Mouse (Mus musculus) lung, postnatal 14 days (tissue): ENCODE data around the gene Gata3.

Experiments
- DNase-seq: peaks from one replicate; pipeline ENCODE4 v3.0.0; 2021

Gene Gata3

DNA sequence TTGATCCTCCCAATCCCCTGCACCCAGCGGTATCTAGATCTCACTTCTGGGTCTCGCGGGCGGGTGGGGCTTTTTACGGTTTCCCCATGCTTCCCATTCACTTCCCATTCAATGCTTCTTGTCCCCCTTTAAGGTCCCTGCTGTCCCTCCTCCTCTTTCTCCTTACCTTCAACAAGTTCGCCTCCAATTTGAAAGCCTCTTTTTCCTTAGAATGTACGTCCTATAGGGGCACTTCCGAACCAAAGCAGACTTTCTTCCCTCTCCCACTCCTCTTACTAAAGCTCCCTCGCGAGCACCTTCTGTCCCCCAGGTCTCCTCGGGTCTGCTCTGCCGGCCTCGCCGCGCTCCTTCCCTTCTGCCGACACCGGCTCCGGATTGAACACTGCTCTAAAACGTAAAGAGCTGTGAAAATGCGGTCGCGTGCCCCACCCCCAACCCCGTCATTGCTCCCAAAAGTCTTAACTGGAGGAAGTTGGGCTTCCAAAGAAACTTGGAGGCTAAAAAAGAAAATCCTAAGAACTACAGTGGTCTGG lies at the start of gene Gata3:
Gata3 (minus strand) TSS at position 384 of the 533 bp plus-strand sequence.
- no peak for DNase-seq

DNA sequence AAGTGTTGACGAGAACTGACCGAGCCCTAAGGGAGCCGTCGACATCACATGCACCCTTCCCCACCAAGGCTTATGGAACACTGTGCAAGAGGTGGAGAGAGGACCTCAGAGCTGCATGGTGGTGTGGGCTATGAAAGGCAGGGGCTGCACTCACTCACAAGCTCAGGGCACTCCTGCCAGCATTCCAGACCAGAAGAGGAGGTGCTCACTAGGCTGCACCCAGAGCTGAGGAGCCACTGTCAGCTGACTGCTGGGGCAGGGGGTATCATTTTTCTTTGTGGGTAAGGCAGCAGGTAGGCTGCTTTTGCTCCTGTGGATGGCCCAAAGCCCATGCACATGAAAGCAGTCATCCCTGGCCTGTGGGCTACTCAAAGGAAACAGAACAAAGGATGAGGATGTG lies 49.4 kb upstream of the Gata3 start:
- DNase-seq = no peak

DNA sequence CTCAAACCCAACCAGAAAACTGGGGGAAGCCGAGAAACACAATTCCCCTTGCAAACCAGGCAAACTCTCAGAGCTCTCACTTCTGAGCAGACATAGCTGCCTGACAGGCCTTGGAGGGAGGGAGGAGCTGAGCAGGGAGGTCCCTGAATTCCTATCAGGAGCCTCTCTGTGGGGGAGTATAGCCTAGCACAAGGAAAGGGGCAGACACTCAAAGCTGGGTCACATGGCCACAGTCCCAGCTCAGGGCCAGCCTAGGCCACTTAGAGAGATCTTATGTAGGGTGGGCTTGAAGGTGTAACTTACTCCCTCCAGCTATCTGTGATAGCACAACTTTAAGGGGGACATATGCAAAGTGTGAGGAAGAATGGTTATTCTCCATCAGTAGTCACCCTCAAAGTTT lies 46.1 kb upstream of the Gata3 start:
- DNase-seq = no peak

DNA sequence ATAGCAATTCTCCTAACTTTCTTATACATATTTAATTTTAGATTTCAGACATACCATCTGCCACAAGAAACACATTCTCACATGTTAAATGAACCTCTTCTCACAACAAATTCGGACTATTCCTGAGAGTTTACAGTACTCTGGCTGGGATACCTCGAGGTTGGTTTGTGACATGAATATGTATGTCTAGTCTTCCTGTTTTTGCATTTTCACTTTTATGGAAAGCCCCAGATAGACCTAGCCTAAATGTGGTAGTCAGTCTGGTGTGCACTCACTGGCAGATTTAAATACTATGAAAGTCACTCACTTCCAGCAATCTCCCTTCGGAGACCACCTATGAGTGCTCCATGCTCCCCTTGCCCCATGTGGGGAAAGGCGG lies 37.1 kb upstream of the Gata3 start:
- DNase-seq = no peak

DNA sequence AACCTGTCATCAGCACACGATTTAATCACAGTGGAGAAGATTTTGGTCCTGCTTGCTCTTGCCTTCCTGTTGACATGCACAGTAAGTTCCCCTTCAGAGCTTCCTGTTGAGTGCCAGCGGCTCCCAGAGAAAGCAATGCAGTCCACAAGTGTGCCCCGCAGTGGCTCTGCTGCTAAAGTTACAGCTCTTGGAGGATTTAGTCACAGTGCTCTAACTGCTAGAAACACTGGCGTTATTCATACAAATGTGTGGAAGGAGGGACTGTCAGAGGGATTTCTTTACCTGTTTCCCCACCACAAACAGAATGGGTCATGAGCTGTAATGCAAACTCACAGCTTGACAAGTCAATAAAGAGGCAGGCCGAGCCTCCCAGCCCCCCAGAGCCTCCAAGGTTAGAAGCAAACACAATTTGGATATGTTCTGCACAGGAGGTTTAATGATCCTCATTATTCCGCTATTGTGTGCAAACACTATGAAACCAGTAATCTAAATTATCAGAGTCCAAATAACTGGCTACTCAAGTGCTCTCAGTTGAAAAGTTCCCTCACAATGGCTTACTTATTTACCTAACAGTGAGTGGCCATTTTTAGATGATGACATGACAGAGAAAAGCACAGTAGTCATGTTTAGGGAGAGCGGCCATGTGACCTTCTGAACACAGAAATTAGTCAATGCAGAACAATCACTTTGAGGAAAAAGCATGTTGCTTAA lies 36.5 kb upstream of the Gata3 start:
- DNase-seq = no peak

DNA sequence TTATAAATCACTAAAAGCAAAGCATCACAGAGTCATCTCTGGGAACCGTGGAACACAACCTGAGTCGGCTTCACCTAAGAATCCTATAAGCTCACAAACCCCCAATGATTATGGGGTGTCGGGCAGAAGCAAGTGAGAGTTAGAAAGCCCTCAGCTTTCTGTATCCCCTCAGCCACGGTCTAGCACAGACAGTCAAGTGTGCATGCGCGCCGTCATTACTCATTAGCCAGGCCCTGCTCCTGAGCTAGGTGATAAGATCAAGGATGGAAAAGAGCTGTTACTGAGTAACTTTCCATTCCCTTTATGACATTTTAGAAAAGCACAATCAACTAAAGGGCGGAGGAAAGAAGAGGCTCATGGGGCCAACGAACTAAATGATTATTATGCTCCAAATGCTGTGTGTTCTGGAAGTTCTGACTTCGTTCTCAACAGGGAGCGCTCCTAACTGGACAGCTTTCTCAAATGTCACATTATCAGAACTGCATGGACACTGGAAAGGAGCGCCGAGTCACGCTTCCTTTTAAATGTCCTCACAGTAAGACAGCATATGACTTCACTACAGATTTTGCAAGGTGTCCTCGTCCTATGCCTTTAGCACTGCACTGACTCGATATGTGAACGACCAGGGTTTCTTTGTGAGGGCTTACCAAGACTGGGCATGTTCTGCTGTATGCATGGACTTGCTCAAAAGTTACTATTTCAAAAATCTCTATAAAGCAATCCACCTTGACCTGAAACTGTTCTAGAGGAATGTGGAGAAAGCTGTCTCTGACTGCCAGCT lies 29.0 kb upstream of the Gata3 start:
- no peak for DNase-seq

DNA sequence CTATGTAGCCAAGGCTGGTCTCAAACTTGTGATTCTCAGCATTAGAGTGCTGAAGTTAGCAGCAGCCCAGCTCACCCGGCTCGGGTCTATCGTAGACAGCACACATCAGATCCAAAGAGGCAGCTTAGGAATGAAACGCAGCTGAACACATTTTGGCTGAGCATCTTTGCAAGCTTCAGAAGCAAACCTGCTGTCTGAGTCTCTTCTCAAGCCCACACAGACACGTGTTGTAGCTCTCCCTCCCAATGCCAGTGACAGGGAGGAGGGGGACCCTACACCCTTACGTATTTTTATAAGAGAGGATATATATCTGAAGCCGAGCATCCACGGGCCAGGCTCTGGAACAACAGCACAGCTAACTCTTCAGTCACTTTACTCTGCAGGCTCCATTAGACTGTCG lies 27.8 kb upstream of the Gata3 start:
- no peak for DNase-seq

DNA sequence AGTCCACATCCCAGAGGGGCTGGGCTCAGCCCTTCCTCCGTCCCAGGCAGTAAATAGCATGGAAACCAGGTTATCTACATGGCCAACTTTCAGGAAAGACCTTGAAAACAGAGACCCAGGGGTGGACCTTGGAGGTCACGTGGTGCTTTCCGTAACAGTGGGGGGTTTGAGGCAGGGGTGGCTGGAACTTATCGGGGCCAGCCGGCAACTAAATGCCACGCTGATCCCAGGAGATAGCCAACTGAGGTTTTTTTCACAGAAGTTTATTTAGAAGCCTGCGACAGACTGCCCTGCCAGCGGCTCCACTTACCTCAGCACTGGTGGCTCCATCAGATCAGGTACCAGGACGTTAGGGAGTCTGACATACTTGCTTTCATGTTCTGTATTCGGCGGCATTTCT lies 16.2 kb upstream of the Gata3 start:
- DNase-seq = no peak

DNA sequence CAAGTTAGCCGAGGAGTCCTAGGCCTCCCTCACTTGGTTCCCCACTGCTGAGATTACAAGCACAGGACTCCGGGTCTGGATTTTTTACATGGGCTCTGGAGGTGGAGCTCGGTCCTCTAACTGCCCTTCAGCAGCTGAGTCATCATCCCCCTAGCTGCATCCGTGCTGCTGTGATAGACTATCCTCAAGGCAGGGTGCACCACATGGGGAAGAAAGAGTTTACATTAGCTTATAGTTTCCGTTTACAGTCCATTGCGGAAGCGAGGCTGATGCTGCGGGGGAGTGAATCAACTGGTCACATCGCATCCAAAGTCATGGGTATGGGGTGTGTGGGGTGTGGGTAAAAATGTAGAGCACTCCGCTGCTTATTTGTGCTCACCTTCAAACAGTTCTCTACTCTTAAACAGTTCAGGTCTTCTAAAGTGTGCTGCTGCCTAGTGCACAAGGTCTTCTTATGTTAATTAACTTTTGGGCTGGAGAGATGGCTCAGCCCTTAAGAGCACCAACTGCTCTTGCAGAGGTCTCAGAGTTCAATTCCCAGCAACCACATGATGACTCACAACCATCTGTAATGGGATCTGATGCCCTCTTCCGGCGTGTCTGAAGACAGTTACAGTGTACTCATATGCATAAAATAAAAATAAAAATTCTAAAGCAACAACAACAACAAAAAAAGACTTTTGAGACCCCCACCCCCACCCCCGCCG lies 14.2 kb upstream of the Gata3 start:
- DNase-seq = no peak

DNA sequence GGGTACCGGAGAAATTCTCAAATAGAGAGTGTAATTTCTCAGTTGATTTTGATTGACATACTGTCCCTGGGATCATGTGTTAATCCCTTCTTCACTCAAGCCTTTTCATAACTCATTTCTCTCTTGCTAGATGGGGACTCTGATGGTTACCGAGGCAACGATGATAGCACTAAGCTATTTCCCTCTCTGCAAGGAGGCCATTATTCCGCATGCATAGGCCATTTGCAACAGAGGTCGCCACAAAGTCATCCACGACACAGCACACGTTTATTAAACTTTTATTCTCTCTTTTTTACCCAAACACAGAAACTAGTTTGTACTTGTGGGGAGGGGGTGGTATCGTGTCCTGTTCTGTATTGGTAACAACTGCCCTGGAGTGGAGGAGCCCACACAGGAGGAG lies 8.0 kb upstream of the Gata3 start:
- no peak for DNase-seq

DNA sequence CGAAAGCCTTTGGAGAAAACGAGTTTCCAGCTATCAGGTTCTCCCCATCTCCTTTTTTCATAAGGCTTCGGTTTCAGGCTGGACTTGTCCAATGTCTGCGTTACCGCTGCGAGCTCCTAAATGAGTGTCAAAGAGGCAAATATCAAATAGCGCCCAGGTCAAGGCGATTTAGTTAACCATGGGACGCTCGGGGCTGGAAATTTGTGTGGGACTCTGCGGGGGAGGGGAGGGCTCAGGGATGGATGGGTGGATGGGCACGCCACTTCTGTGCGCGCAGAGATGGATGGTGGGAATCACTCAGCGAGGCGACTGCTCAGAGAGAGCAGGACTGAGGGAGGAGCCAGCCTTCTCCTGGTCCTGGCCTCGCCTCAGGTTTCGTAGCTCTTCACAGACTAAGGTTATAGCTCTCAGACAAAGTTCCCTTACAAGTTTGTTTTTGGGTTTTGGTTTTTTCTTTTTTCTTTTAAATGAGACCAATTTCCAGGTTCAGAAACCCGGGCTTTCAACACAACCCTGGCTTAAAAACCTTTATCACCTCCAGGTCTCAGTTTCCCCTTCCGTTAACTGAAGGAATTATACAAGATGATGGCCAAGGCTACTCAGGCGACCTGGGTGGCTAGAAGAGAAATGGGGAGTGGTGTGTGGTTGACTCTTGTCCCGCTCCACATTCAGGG lies 6.4 kb upstream of the Gata3 start:
- DNase-seq = no peak

DNA sequence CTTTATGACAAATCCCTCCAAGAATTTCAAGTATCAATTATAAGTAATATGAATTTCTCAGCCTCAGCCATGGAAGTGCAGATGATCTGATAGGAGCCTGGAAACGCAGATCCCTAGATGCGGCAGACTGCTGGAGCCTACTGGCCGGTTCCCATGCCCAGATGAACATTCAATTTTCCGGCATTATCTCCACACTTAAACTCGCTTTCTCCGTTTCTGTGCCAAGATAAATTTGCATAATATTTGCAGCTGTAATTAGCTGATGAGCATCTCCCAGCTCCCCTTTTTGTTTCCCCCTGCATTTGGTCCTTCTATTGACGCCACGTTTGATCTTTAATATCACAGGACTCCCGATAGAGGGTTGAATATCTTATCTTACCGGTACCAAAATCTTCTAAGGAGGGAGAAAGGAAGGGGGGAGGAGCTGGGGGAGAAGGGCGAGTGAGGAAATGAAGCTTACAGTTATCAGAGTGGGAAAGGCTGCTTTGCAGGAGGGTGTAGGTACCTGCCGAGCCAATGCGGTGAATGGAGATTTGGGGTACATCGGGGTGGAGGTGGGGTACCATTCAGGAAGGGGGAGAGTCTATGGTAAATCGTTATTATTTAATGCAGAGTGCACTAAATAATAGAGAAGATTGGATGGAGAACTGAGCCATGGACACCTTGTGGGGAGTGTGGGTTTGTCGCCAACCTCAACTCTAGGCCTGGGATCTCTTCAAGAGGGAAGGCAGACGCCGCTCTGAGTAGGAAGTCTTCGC lies 5.2 kb upstream of the Gata3 start:
- DNase-seq = no peak

DNA sequence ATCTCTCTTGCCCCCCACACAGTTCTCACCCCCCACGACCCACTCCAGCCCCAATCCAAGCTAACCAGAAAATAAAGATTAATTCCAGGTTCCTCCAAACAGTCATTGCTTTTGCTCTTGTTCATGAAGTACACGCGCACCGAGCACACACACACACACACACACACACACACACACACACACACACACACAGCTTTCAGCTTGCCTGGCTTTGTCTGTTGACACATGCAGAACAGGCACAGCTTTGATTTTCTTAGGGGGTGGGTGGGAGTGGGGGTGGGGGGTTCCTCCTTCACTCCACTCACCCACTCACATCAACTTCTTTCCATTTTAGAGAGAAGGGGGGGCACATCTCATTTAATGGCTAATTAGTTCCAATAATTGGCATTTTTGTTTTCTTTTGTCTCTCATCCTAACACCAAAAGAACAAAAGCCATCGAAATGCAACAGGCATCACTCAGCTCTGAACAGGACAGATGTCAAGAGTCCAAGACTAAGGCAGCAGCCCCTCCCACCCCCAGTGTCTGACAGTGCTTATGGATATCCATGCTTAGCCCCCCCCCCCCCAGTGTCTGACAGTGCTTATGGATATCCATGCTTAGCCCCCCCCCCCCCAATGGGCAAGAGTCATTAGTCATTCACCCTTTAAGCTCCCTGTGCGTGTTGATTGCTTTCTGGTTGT lies 3.6 kb upstream of the Gata3 start:
- DNase-seq = no peak

DNA sequence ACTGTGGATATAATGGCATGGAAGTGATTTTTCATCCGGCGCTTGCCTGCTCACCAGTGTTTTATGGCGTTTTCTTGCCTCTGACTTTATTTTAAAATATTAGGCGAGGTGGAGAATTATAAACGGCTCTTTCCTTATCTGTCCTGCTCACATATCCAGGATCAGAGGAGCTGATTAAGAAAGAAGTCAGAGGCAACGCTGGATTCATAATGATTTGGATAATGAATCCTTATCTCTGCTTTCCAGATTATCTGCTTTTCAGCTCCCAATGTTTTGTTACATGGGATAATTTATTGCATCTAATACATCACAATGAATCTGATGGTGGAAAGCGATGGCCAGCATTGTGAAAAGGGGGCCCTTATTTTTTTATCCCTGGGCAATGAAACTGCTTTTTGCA lies 2.7 kb upstream of the Gata3 start:
- no peak for DNase-seq

DNA sequence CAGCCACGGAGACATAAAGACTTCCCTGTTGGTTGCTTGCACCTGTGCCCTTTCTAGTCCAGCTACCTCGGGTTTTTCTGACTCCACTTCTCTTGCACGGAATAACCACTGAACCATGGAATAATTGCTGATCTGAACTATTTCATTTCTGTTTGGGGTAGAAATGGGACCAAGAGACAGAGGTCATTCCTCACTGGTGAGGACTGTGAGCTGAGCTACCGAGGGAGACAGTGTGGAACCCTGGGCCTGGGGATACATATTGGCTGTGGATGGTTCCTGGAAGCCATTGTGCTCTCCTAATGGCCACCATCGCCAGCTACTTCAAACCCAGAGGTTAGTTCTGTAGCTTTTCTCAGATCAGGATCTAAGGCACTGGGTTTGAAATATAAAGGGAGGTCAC lies 1.1 kb upstream of the Gata3 start:
- DNase-seq = no peak

DNA sequence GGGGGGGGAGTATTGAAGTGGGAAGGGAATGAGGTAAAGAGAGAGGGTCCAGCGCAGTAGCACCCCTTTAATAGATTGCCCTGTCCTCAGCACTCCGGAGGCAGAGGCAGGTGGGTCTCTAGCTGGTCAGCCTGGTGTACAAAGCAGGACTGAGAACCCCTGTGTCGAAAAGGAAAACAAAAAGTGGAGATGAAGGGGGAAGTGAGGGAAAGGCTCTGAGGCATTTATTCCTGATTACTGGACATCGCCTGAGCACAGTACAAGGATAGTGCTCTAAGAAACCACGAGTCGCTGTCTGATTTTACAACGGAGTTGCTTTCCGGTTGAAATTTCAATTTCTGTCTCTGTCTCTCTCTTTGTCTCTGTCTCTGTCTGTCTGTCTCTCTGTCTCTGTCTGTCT lies 417 bp upstream of the Gata3 start:
- DNase-seq = no peak

DNA sequence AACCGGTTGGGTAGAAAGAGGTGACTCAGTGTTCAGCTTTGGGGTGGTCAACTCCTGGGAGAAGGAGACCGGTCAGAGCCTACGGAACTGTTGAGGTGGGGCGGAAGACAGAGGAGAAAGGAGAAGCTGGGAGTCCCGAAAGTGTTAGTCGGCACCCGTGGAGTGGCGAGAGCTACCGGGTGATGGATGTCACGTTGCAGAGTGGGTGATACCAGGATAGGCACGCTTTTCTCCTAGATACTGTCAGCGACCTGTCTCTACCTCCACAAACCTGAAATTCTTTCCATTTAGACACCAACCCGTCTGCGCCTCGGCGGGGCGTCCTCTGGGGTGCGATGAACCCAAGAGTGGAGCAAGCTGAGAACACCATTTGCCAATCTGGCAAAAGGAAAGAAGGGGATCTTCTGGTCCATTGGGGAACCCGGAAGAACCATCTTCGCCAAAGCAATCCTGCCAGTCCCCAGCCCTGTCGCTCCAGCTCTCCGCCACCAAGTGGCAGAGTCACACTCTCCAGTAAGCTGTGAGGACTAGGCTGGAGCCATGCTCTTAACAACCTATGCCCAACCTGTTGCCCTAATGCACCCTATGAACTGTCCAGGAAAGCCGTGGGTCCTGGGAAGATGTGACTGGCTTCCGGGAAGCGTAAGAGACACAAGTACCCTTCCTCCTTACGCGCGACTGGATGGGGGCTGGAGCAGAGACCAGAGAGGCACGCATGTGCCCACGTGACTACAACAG lies 752 bp downstream of the Gata3 start, which contains the start of gene 9230102O04Rik:
9230102O04Rik (minus strand) TSS at position 628 of the 738 bp plus-strand sequence.
- DNase-seq = no peak

DNA sequence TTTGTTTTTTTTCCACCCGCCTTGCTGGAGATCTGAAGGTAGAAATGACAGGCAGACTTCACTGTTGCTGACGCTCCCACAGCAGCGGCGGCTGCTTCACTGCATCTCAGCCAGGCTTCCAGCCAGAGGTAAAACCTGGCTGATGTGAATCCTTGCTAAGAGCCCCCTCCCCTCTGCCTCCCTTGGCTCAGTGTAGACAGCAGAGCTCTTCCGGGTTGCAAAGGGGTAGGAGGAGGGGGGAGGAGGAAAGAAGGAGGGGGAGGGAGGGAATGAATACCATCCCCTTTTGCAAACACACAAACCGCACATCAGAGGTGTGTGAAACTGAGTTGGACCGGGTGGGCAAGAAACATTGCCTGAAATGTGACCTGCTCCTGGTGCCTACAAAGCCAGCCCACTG lies 2.2 kb downstream of the Gata3 start:
- DNase-seq = no peak

DNA sequence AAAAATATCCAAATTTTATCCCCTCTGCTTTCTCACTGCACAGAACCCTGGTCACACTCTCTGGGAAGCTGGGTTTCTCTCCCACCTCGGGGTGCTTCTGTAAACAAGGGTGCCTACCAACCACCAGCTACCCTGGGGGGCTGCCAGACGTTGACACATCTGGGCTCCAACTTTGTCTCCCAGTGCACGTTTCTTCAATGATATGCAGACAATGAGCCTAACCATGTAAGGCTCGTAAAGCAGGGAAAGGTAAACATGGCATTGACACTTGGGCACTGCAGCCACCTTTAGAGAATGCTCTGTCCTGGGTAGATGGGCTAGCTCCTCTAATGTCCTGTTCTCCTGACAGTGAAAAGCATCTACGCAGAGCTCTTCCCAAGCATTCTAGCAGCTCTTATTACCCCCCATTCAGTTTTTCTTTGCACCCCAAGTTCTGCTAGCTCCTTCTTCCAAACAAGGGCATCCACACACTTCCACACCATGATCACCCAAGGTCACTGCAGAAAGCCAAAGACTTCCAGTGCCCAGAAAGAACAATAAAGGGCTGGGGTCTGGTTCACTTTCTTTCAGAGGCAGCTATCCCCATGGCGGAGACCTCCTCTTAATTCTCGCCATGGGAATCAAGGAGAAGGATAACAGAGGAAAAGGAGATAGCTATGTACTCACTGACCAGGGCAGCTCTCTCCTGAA lies 2.8 kb downstream of the Gata3 start:
- DNase-seq = no peak

DNA sequence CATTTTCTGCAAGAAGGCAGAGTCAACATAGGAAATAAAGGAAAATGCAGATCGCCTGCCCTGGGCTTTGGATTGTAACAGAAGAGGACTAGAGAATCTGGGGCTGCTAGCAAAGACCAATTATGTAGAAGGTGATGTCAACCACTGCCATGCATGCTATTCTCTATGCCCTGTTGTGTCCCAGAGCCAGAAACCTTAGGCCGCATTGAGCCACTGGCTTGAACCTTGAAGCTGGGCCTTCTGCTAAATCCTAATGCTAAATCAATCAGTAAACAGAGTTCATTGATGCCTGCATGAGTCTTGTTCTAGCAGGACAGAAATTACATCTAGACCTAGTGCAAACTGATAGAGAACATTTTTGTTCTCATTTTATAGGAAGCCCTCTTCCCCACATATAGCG lies 3.8 kb downstream of the Gata3 start:
- DNase-seq = no peak
